19 mouse cellular contexts compared by ENCODE assay signal in the genomic region with DNA sequence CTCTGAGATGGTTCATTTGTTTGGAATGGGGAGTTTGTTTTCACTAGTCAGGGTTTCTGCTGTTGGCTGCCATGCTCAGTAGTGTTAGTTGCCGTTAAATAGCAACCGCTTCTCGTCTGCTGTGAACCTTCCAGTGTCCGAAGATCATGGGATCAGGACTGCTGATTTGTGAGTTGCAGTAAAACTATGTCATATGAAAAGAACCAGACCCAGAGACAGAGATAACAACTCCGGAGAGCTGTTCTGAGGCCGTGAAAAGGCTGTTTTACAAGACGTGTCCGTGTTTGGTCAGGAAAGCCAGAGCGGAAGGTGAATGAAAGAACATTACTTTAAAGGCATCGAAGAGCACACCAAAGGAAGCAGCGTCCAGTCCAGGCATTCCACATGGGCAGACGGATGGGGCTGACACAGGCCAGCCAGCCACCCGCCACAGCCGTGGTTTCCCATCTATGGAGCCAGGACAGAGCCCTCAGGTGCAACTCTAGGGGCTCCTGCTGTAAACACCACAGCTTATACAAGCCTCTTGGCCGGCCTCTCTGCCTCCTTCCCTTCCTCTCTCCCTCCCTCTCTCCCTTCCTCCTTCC. TPM values are rescaled to one million over a fixed set of nuclear protein-coding genes. Genes with fewer than 3 reads are reported as not detected.
A peak's percentile ranks its signal among the peaks of the same experiment; 100 is the strongest.
DNase-seq lines count a peak whose midpoint lies in the region; ATAC-seq and TF ChIP-seq lines count a peak whose summit lies in the region.
"Had no signal": no experiment of that assay in that cellular context is flagged by ENCODE, and none has a peak within 500 bp of the region (broad histone marks: within the 10 kb centered on the region; RNA-seq: fewer than 3 reads in every experiment).

No protein-coding gene starts in this region.

- H3K4me3 ChIP-seq in intestine, embryonic 14.5 days (ENCODE audit: low read depth, low read length) = no peak overlapping the region
- no peak overlapping the region for H3K4me3 ChIP-seq in intestine, postnatal 0 days (ENCODE audit: low read depth, low read length)
- H3K4me3 ChIP-seq in heart, embryonic 12.5 days = peak overlapping the region; percentile 64
- peak overlapping the region; percentile 58 for H3K4me3 ChIP-seq in heart, embryonic 15.5 days
- no peak overlapping the region for H3K4me3 ChIP-seq in stomach, embryonic 15.5 days (replicated peaks)
- H3K4me3 ChIP-seq: embryonic facial prominence, embryonic 15.5 days; layer of hippocampus, adult 2 months; liver, embryonic 12.5 days; neural tube, embryonic 15.5 days had no signal

- WGBS in intestine, embryonic 14.5 days = 39% methylated on average over 15 of the region's 15 CpGs
- WGBS in intestine, postnatal 0 days = 60% methylated on average over 15 of the region's 15 CpGs
- 15% methylated on average over 15 of the region's 15 CpGs for WGBS in heart, embryonic 12.5 days
- 27% methylated on average over 15 of the region's 15 CpGs for WGBS in heart, embryonic 15.5 days
- 63% methylated on average over 15 of the region's 15 CpGs for WGBS in stomach, embryonic 15.5 days

- DNase-seq in intestine, embryonic 14.5 days (ENCODE audit: low spot score) = no peak
- DNase-seq in cerebellum, postnatal 10 days = no peak
- no peak for DNase-seq in testis, postnatal 14 days (ENCODE audit: low spot score)
- DNase-seq: adrenal gland, adult 2 months; cerebellum, adult 2 months; gastrocnemius, postnatal 25 days; kidney, postnatal 10 days; lung, adult 2 months; thymus, postnatal 25 days had no signal

- peaks cover 24% of the 10 kb centered on the region for H3K36me3 ChIP-seq in intestine, embryonic 14.5 days (ENCODE audit: control insufficient read depth, insufficient read depth, low read length)
- peaks cover 14% of the 10 kb centered on the region for H3K36me3 ChIP-seq in intestine, postnatal 0 days (ENCODE audit: control insufficient read depth, insufficient read depth)
- H3K36me3 ChIP-seq in heart, embryonic 12.5 days = peaks cover 31% of the 10 kb centered on the region
- peaks cover 14% of the 10 kb centered on the region; the same call in 1 of the 2 replicates for H3K36me3 ChIP-seq in heart, embryonic 15.5 days
- peaks cover 8% of the 10 kb centered on the region; the same call in 1 of the 2 replicates for H3K36me3 ChIP-seq in stomach, embryonic 15.5 days

- H3K4me2 ChIP-seq in intestine, embryonic 14.5 days (ENCODE audit: low read length) = no peak overlapping the region
- no peak overlapping the region for H3K4me2 ChIP-seq in intestine, postnatal 0 days (replicated peaks; ENCODE audit: low read depth)
- peak overlapping the region; percentile 65 for H3K4me2 ChIP-seq in heart, embryonic 12.5 days
- H3K4me2 ChIP-seq in heart, embryonic 15.5 days = peak overlapping the region; percentile 62
- no peak overlapping the region for H3K4me2 ChIP-seq in stomach, embryonic 15.5 days
- H3K4me2 ChIP-seq: embryonic facial prominence, embryonic 15.5 days; liver, embryonic 12.5 days; neural tube, embryonic 15.5 days had no signal

- no peak overlapping the region for H3K9ac ChIP-seq in intestine, embryonic 14.5 days (ENCODE audit: low read length)
- H3K9ac ChIP-seq in intestine, postnatal 0 days (ENCODE audit: low read depth, low read length) = no peak overlapping the region
- peak overlapping the region; percentile 81 for H3K9ac ChIP-seq in heart, embryonic 12.5 days
- H3K9ac ChIP-seq in heart, embryonic 15.5 days = peak overlapping the region; percentile 61
- H3K9ac ChIP-seq in stomach, embryonic 15.5 days = no peak overlapping the region
- H3K9ac ChIP-seq: embryonic facial prominence, embryonic 15.5 days; liver, embryonic 12.5 days; neural tube, embryonic 15.5 days had no signal

- H3K27me3 ChIP-seq in intestine, embryonic 14.5 days (replicated peaks; ENCODE audit: control insufficient read depth, insufficient read depth, low read length) = no peaks in the 10 kb centered on the region
- no peaks in the 10 kb centered on the region for H3K27me3 ChIP-seq in intestine, postnatal 0 days (replicated peaks; ENCODE audit: control insufficient read depth, insufficient read depth, low read length)
- peaks cover 7% of the 10 kb centered on the region; the same call in 1 of the 2 replicates for H3K27me3 ChIP-seq in heart, embryonic 12.5 days (replicated peaks)
- H3K27me3 ChIP-seq in heart, embryonic 15.5 days = no peaks in the 10 kb centered on the region
- no peaks in the 10 kb centered on the region for H3K27me3 ChIP-seq in stomach, embryonic 15.5 days (replicated peaks)
- H3K27me3 ChIP-seq: embryonic facial prominence, embryonic 15.5 days; liver, embryonic 12.5 days; neural tube, embryonic 15.5 days had no signal

- ATAC-seq in intestine, embryonic 14.5 days (replicated peaks; ENCODE audit: low FRiP score, low TSS enrichment, low read depth) = 0 out of 2 replicates have a peak, but pooled peaks have one; percentile 27
- ATAC-seq in intestine, postnatal 0 days = no peak
- peak; percentile 64 for ATAC-seq in heart, embryonic 12.5 days (ENCODE audit: insufficient number of reproducible peaks, low FRiP score)
- ATAC-seq in heart, embryonic 15.5 days (replicated peaks; ENCODE audit: insufficient number of reproducible peaks, insufficient read depth, low FRiP score, low read depth) = peak; percentile 53
- ATAC-seq in stomach, embryonic 15.5 days (ENCODE audit: insufficient read depth, low FRiP score, low read depth) = no peak
- ATAC-seq: forebrain, embryonic 16.5 days; liver, embryonic 12.5 days; midbrain, embryonic 16.5 days had no signal

- no peaks in the 10 kb centered on the region for H3K9me3 ChIP-seq in intestine, embryonic 14.5 days (ENCODE audit: control insufficient read depth, low read length)
- no peaks in the 10 kb centered on the region for H3K9me3 ChIP-seq in intestine, postnatal 0 days (ENCODE audit: control insufficient read depth)
- H3K9me3 ChIP-seq in heart, embryonic 12.5 days (replicated peaks) = no peaks in the 10 kb centered on the region
- no peaks in the 10 kb centered on the region for H3K9me3 ChIP-seq in heart, embryonic 15.5 days (replicated peaks)
- H3K9me3 ChIP-seq in stomach, embryonic 15.5 days = no peaks in the 10 kb centered on the region
- H3K9me3 ChIP-seq: embryonic facial prominence, embryonic 15.5 days; liver, embryonic 12.5 days; neural tube, embryonic 15.5 days had no signal

- no peak for TF ChIP-seq CTCF in intestine, postnatal 0 days (IDR thresholded peaks at IDR 0.05; ENCODE audit: low read depth)

- peaks cover 2% of the 10 kb centered on the region; the same call in 1 of the 2 replicates for H3K4me1 ChIP-seq in intestine, embryonic 14.5 days (replicated peaks; ENCODE audit: control insufficient read depth, insufficient read depth, low read length)
- no peaks in the 10 kb centered on the region; the same call in 1 of the 2 replicates for H3K4me1 ChIP-seq in intestine, postnatal 0 days (replicated peaks; ENCODE audit: control insufficient read depth, insufficient read depth, low read length)
- H3K4me1 ChIP-seq in heart, embryonic 12.5 days (replicated peaks) = peaks cover 63% of the 10 kb centered on the region
- H3K4me1 ChIP-seq in heart, embryonic 15.5 days (replicated peaks) = peaks cover 40% of the 10 kb centered on the region
- peaks cover 3% of the 10 kb centered on the region; the same call in 1 of the 2 replicates for H3K4me1 ChIP-seq in stomach, embryonic 15.5 days

- peak overlapping the region; percentile 76 for H3K27ac ChIP-seq in intestine, embryonic 14.5 days (ENCODE audit: low read depth)
- no peak overlapping the region for H3K27ac ChIP-seq in intestine, postnatal 0 days (ENCODE audit: low read depth, low read length)
- H3K27ac ChIP-seq in heart, embryonic 12.5 days (ENCODE audit: poor library complexity, severe bottlenecking) = peak overlapping the region; percentile 100
- peak overlapping the region; percentile 98 for H3K27ac ChIP-seq in heart, embryonic 15.5 days
- peak overlapping the region; percentile 44; the same call in 1 of the 2 replicates for H3K27ac ChIP-seq in stomach, embryonic 15.5 days
- H3K27ac ChIP-seq: embryonic facial prominence, embryonic 15.5 days; layer of hippocampus, adult 2 months; liver, embryonic 12.5 days; neural tube, embryonic 15.5 days had no signal

RNA-seq across cellular contexts. Expression of a gene that starts 2.6 kb away (rescaled TPM):
- polyA plus RNA-seq in intestine, embryonic 14.5 days (2014; fragmentation: Nextera tagmentation; extraction: Ambion mirVana) = 4.5 and 6.5 TPM in 2 replicates
- 1.2 and 1.5 TPM in 2 replicates for polyA plus RNA-seq in intestine, postnatal 0 days (2015; fragmentation: Nextera tagmentation; extraction: Ambion mirVana)
- 58.1 and 63.4 TPM in 2 replicates for polyA plus RNA-seq in heart, embryonic 12.5 days (2016; fragmentation: Nextera tagmentation; extraction: Ambion mirVana)
- polyA plus RNA-seq in heart, embryonic 15.5 days (2015; fragmentation: Nextera tagmentation; extraction: Ambion mirVana) = 51.7 and 65.3 TPM in 2 replicates
- polyA plus RNA-seq in stomach, embryonic 15.5 days (2015; fragmentation: Nextera tagmentation; extraction: Ambion mirVana) = 4.0 and 5.2 TPM in 2 replicates

RNA-seq across cellular contexts. Expression of a gene that starts 18.6 kb away (rescaled TPM):
- 9.8 and 11.1 TPM in 2 replicates for polyA plus RNA-seq in intestine, embryonic 14.5 days (2014; fragmentation: Nextera tagmentation; extraction: Ambion mirVana)
- 4.9 and 5.1 TPM in 2 replicates for polyA plus RNA-seq in intestine, postnatal 0 days (2015; fragmentation: Nextera tagmentation; extraction: Ambion mirVana)
- polyA plus RNA-seq in heart, embryonic 12.5 days (2016; fragmentation: Nextera tagmentation; extraction: Ambion mirVana) = 6.3 TPM in 2 replicates
- 7.6 and 7.8 TPM in 2 replicates for polyA plus RNA-seq in heart, embryonic 15.5 days (2015; fragmentation: Nextera tagmentation; extraction: Ambion mirVana)
- 7.4 and 7.6 TPM in 2 replicates for polyA plus RNA-seq in stomach, embryonic 15.5 days (2015; fragmentation: Nextera tagmentation; extraction: Ambion mirVana)

RNA-seq across cellular contexts. Expression of a gene that starts 42.7 kb away (rescaled TPM):
- not detected in 2 replicates for polyA plus RNA-seq in intestine, embryonic 14.5 days (2014; fragmentation: Nextera tagmentation; extraction: Ambion mirVana)
- polyA plus RNA-seq in intestine, postnatal 0 days (2015; fragmentation: Nextera tagmentation; extraction: Ambion mirVana) = 0.03 TPM in 2 replicates
- polyA plus RNA-seq in heart, embryonic 12.5 days (2016; fragmentation: Nextera tagmentation; extraction: Ambion mirVana) = not detected in 2 replicates
- polyA plus RNA-seq in heart, embryonic 15.5 days (2015; fragmentation: Nextera tagmentation; extraction: Ambion mirVana) = 0.32 TPM in 1 of 2 replicates, not detected in the other
- 0.03 and 0.12 TPM in 2 replicates for polyA plus RNA-seq in stomach, embryonic 15.5 days (2015; fragmentation: Nextera tagmentation; extraction: Ambion mirVana)

Comparison
In these comparisons a context has a peak if more than half of its experiments do, and no peak if none do; other contexts are left out.
1. ATAC-seq: peak in intestine, embryonic 14.5 days (single experiment), heart, embryonic 12.5 days (single experiment) and heart, embryonic 15.5 days (single experiment); none in intestine, postnatal 0 days (single experiment) and stomach, embryonic 15.5 days (single experiment).
2. H3K4me2 ChIP-seq: peak in heart, embryonic 12.5 days (single experiment) and heart, embryonic 15.5 days (single experiment); none in intestine, embryonic 14.5 days (single experiment), intestine, postnatal 0 days (single experiment) and stomach, embryonic 15.5 days (single experiment).
3. H3K4me3 ChIP-seq: peak in heart, embryonic 12.5 days (single experiment) and heart, embryonic 15.5 days (single experiment); none in intestine, embryonic 14.5 days (single experiment), intestine, postnatal 0 days (single experiment) and stomach, embryonic 15.5 days (single experiment).
4. H3K9ac ChIP-seq: peak in heart, embryonic 12.5 days (single experiment) and heart, embryonic 15.5 days (single experiment); none in intestine, embryonic 14.5 days (single experiment), intestine, postnatal 0 days (single experiment) and stomach, embryonic 15.5 days (single experiment).